Mouse (Mus musculus): ENCODE measurements at regions not wholly inside any gene's neighbourhood (a gene's known extent, or its start where the extent isn't known, plus 50 kb on each side); places are given as distances from the start of the nearest gene placed in this dataset.

DNA sequence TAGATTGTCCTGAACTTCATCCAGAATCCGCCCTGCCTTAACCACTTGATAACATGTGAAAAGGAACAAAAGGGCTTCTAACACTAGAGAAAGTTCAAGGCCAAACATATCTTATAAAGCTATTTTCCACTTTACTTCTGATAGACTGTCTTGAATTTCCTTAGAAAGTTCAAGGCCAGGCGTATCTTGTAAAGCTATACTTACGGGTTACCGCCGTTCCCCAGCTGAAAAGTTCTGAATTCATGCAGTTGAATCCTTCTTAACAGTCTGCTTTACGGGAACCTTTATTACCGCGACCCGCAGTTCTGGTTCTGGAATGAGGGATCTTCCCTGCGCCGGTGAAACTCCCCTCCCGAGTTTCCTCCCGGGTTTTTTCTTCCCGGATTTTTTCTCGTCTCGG lies 492.0 kb downstream of the Gm21739 start:
- peak; percentile 0 for DNase-seq (ENCODE audit: low spot score in 2 of 2)

Data from urinary bladder, postnatal 36 days (tissue).